Mouse (Mus musculus) heart, embryonic 15.5 days (tissue): ENCODE measurements around the gene Hk1. TPM values are rescaled to one million over a fixed set of nuclear protein-coding genes. Genes with fewer than 3 reads are reported as not detected.

Experiments used
- ATAC-seq: fragments of 200-750 bp; cut with Nextera tagmentation; replicated peaks from 2 replicates; pipeline ENCODE4 v1.8.0; 2017; ENCODE audit warnings: low read depth, moderate TSS enrichment; ENCODE audit not compliant: insufficient number of reproducible peaks, insufficient read depth, low FRiP score
- H3K27ac ChIP-seq: fragments of 300-500 bp; sonication (generic); 2 replicates; pipeline ENCODE4 v1.5.1; 2015; ENCODE audit warnings: mild to moderate bottlenecking, inconsistent platforms
- H3K27me3 ChIP-seq: fragments of 300-500 bp; sonication (generic); 2 replicates; pipeline ENCODE4 v1.6.1; 2015; ENCODE audit warnings: inconsistent platforms
- H3K36me3 ChIP-seq: fragments of 300-500 bp; sonication (generic); 2 replicates; pipeline ENCODE4 v1.6.1; 2015; ENCODE audit warnings: mild to moderate bottlenecking, inconsistent platforms
- H3K4me1 ChIP-seq: fragments of 300-500 bp; sonication (generic); replicated peaks from 2 replicates; pipeline ENCODE4 v1.6.1; 2015; ENCODE audit warnings: inconsistent platforms
- H3K4me2 ChIP-seq: fragments of 300-500 bp; sonication (generic); 2 replicates; pipeline ENCODE4 v1.6.1; 2015; ENCODE audit warnings: inconsistent platforms, mild to moderate bottlenecking, moderate library complexity
- H3K4me3 ChIP-seq: fragments of 300-500 bp; sonication (generic); 2 replicates; pipeline ENCODE4 v1.5.1; 2015; ENCODE audit warnings: mild to moderate bottlenecking, inconsistent platforms
- H3K9ac ChIP-seq: fragments of 300-500 bp; sonication (generic); 2 replicates; pipeline ENCODE4 v1.6.1; 2015; ENCODE audit warnings: mild to moderate bottlenecking, inconsistent platforms
- H3K9me3 ChIP-seq: fragments of 300-500 bp; sonication (generic); replicated peaks from 2 replicates; pipeline ENCODE4 v1.6.1; 2016; ENCODE audit warnings: inconsistent platforms
- WGBS: fragments of 180-500 bp; shearing (Covaris S2); methylation state at CpG from one replicate; pipeline ENCODE4 v1.1.7; 2015; ENCODE audit warnings: mixed read lengths; 5-methylcytosine and 5-hydroxymethylcytosine counted together
- polyA plus RNA-seq: library from polyadenylated mRNA; unstranded; fragments of >200 nt; fragmentation: Nextera tagmentation; extraction: Ambion mirVana; gene quantifications from 2 replicates; pipeline ENCODE4 v1.2.1, GENCODE M21; 2015

Gene Hk1
- polyA plus RNA-seq, 1 experiment from 2014 or later, result 190 TPM

GRCm38 (mm10) chr10:62410943-62411342, 31.2 kb upstream of the Hk1 start:
- H3K9ac ChIP-seq, result no peak overlapping the region
- WGBS, result 6% methylated on average over 5 of the region's 5 CpGs
- no peak overlapping the region for H3K4me3 ChIP-seq
- ATAC-seq, result 0 out of 2 replicates have a peak, but pooled peaks have one; percentile 29
- no peaks in the 10 kb centered on the region for H3K9me3 ChIP-seq
- peaks cover 13% of the 10 kb centered on the region for H3K4me1 ChIP-seq
- H3K27ac ChIP-seq, result no peak overlapping the region
- H3K27me3 ChIP-seq, result peaks cover 22% of the 10 kb centered on the region
- no peaks in the 10 kb centered on the region for H3K36me3 ChIP-seq
- no peak overlapping the region for H3K4me2 ChIP-seq

GRCm38 (mm10) chr10:62404901-62405300, 25.2 kb upstream of the Hk1 start:
- ATAC-seq, result no peak
- H3K4me1 ChIP-seq, result no peaks in the 10 kb centered on the region
- H3K4me2 ChIP-seq, result peak overlapping the region; percentile 22
- H3K9ac ChIP-seq, result no peak overlapping the region
- no peak overlapping the region for H3K4me3 ChIP-seq
- H3K27ac ChIP-seq, result no peak overlapping the region
- H3K9me3 ChIP-seq, result no peaks in the 10 kb centered on the region
- peaks cover 25% of the 10 kb centered on the region for H3K27me3 ChIP-seq
- H3K36me3 ChIP-seq, result no peaks in the 10 kb centered on the region
- 48% methylated on average over 14 of the region's 14 CpGs for WGBS

- H3K9ac ChIP-seq, result no peak overlapping the region
- no peak for ATAC-seq
- WGBS, result 70% methylated on average over 19 of the region's 19 CpGs
These were observed 22.0 kb upstream of the Hk1 start for GRCm38 (mm10) chr10:62401641-62402111.

GRCm38 (mm10) chr10:62383011-62383410, 3.3 kb upstream of the Hk1 start:
- 78% methylated on average over 3 of the region's 3 CpGs for WGBS
- no peak overlapping the region for H3K9ac ChIP-seq
- ATAC-seq, result no peak
- H3K9me3 ChIP-seq, result no peaks in the 10 kb centered on the region
- no peak overlapping the region for H3K4me2 ChIP-seq
- H3K4me1 ChIP-seq, result no peaks in the 10 kb centered on the region
- H3K36me3 ChIP-seq, result no peaks in the 10 kb centered on the region
- H3K27ac ChIP-seq, result no peak overlapping the region
- H3K4me3 ChIP-seq, result no peak overlapping the region
- peaks cover 6% of the 10 kb centered on the region; the same call in 1 of the 2 replicates for H3K27me3 ChIP-seq

More at GRCm38 (mm10) chr10:62401641-62402111, 22.0 kb upstream of the Hk1 start:
- no peaks in the 10 kb centered on the region for H3K36me3 ChIP-seq
- no peaks in the 10 kb centered on the region for H3K9me3 ChIP-seq
- no peak overlapping the region for H3K4me2 ChIP-seq
- H3K27ac ChIP-seq, result no peak overlapping the region
- peaks cover 14% of the 10 kb centered on the region; the same call in 1 of the 2 replicates for H3K27me3 ChIP-seq
- no peak overlapping the region for H3K4me3 ChIP-seq
- no peaks in the 10 kb centered on the region for H3K4me1 ChIP-seq

- Histone ChIP-seq H3K27ac (no peak overlapping the region), H3K27me3 (peaks cover 6% of the 10 kb centered on the region; the same call in 1 of the 2 replicates), H3K36me3 (no peaks in the 10 kb centered on the region), H3K4me3 (no peak overlapping the region), H3K9ac (no peak overlapping the region), H3K9me3 (no peaks in the 10 kb centered on the region), H3K4me1 (no peaks in the 10 kb centered on the region), H3K4me2 (no peak overlapping the region)
- no peak for ATAC-seq
These were observed 1.2 kb upstream of the Hk1 start for GRCm38 (mm10) chr10:62380936-62381335.

- no peaks in the 10 kb centered on the region for H3K36me3 ChIP-seq
- H3K4me1 ChIP-seq, result no peaks in the 10 kb centered on the region
- H3K9ac ChIP-seq, result no peak overlapping the region
- H3K27me3 ChIP-seq, result no peaks in the 10 kb centered on the region
- H3K4me2 ChIP-seq, result no peak overlapping the region
- no peaks in the 10 kb centered on the region for H3K9me3 ChIP-seq
- H3K4me3 ChIP-seq, result no peak overlapping the region
- no peak for ATAC-seq
- no peak overlapping the region for H3K27ac ChIP-seq
- WGBS, result 90% methylated on average over 7 of the region's 7 CpGs
These were observed 20.9 kb downstream of the Hk1 start for GRCm38 (mm10) chr10:62358827-62359226.

GRCm38 (mm10) chr10:62356105-62356730, 23.5 kb downstream of the Hk1 start:
- no peaks in the 10 kb centered on the region for H3K4me1 ChIP-seq
- no peak for ATAC-seq
- H3K27ac ChIP-seq, result no peak overlapping the region
- H3K4me2 ChIP-seq, result no peak overlapping the region
- no peak overlapping the region for H3K9ac ChIP-seq
- 67% methylated on average over 17 of the region's 17 CpGs for WGBS
- no peaks in the 10 kb centered on the region for H3K9me3 ChIP-seq
- no peaks in the 10 kb centered on the region for H3K27me3 ChIP-seq
- no peak overlapping the region for H3K4me3 ChIP-seq
- H3K36me3 ChIP-seq, result no peaks in the 10 kb centered on the region

- H3K36me3 ChIP-seq, result no peaks in the 10 kb centered on the region
- H3K27me3 ChIP-seq, result no peaks in the 10 kb centered on the region
- no peak for ATAC-seq
- peaks cover 17% of the 10 kb centered on the region for H3K4me1 ChIP-seq
- no peaks in the 10 kb centered on the region for H3K9me3 ChIP-seq
- no peak overlapping the region for H3K9ac ChIP-seq
- no peak overlapping the region for H3K27ac ChIP-seq
- no peak overlapping the region for H3K4me2 ChIP-seq
- H3K4me3 ChIP-seq, result no peak overlapping the region
- 53% methylated on average over 5 of the region's 5 CpGs for WGBS
These were observed 34.6 kb downstream of the Hk1 start for GRCm38 (mm10) chr10:62345147-62345546.

GRCm38 (mm10) chr10:62344004-62344752, 35.5 kb downstream of the Hk1 start:
- Histone ChIP-seq H3K27ac (no peak overlapping the region), H3K27me3 (no peaks in the 10 kb centered on the region), H3K4me2 (no peak overlapping the region), H3K4me3 (no peak overlapping the region), H3K36me3 (no peaks in the 10 kb centered on the region), H3K9ac (no peak overlapping the region), H3K9me3 (no peaks in the 10 kb centered on the region), H3K4me1 (peaks cover 14% of the 10 kb centered on the region)
- WGBS, result 60% methylated on average over 9 of the region's 9 CpGs
- no peak for ATAC-seq

- WGBS, result 79% methylated on average over 6 of the region's 6 CpGs
- Histone ChIP-seq H3K27me3 (no peaks in the 10 kb centered on the region), H3K4me3 (no peak overlapping the region), H3K9ac (no peak overlapping the region), H3K36me3 (no peaks in the 10 kb centered on the region), H3K9me3 (no peaks in the 10 kb centered on the region), H3K4me1 (peaks cover 28% of the 10 kb centered on the region), H3K4me2 (no peak overlapping the region), H3K27ac (no peak overlapping the region)
- no peak for ATAC-seq
These were observed 37.2 kb downstream of the Hk1 start for GRCm38 (mm10) chr10:62342512-62342911.

GRCm38 (mm10) chr10:62341956-62342355, 37.8 kb downstream of the Hk1 start:
- Histone ChIP-seq H3K9me3 (no peaks in the 10 kb centered on the region), H3K27ac (no peak overlapping the region), H3K36me3 (no peaks in the 10 kb centered on the region), H3K9ac (no peak overlapping the region), H3K4me2 (no peak overlapping the region), H3K27me3 (no peaks in the 10 kb centered on the region), H3K4me1 (peaks cover 34% of the 10 kb centered on the region), H3K4me3 (no peak overlapping the region)
- no peak for ATAC-seq
- 77% methylated on average over 4 of the region's 4 CpGs for WGBS
